Mouse (Mus musculus): ENCODE measurements around the gene Acvr1b. TPM values are rescaled to one million over a fixed set of nuclear protein-coding genes. Genes with fewer than 3 reads are reported as not detected.

Acvr1b gene
- polyA plus RNA-seq, 1 experiment = 5.3 TPM

GRCm38 (mm10) chr15:101259922-101260321 lies 86.1 kb downstream of the Acvr1b start:
- no peaks in the 10 kb centered on the region for H3K36me3 ChIP-seq (ENCODE audit: control insufficient read depth, insufficient read depth)
- no peaks in the 10 kb centered on the region for H3K79me2 ChIP-seq (ENCODE audit: control insufficient read depth, insufficient read depth)
- H3K27me3 ChIP-seq (ENCODE audit: control insufficient read depth, insufficient read depth, insufficient read length) = no peaks in the 10 kb centered on the region
- TF ChIP-seq POLR2AphosphoS2 (IDR thresholded peaks at IDR 0.05; ENCODE audit: insufficient read length, low read depth) = peak; percentile 7
- TF ChIP-seq MYOD1 (IDR thresholded peaks at IDR 0.05; ENCODE audit: control insufficient read depth in 1 of 3, insufficient read length in 2 of 3, low read depth in 2 of 3) = no peak
- H3K4me3 ChIP-seq = no peak overlapping the region
- H3ac ChIP-seq (ENCODE audit: control insufficient read depth, insufficient read length) = no peak overlapping the region
- no peak overlapping the region for H3K4me2 ChIP-seq (ENCODE audit: low read depth)

DNA sequence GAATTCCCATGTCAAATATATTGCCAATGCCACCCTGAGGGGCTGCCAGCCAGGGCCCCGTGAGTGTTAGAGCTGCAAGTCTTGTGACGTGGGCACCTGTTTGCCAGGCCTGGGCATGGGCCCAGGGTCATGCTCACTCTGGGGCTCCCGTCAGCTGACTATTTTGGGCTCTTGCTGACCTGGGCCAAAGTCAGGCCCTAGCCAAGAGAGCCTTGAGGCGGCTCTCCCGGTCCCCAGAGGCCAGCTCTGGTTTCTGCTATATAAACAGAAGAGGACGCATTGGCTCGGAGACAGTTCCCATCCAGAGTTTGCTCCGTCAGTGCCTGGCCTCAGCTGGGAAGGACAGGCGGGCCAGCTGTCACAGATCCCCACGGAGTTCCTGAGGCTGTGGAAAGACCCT lies 86.5 kb downstream of the Acvr1b start:
- H3ac ChIP-seq (ENCODE audit: control insufficient read depth, insufficient read length) = no peak overlapping the region
- H3K4me3 ChIP-seq = peak overlapping the region; percentile 16
- H3K36me3 ChIP-seq (ENCODE audit: control insufficient read depth, insufficient read depth) = no peaks in the 10 kb centered on the region
- H3K27me3 ChIP-seq (ENCODE audit: control insufficient read depth, insufficient read depth, insufficient read length) = no peaks in the 10 kb centered on the region
- TF ChIP-seq POLR2AphosphoS2 (IDR thresholded peaks at IDR 0.05; ENCODE audit: insufficient read length, low read depth) = peak; percentile 22
- TF ChIP-seq POLR2A (IDR thresholded peaks at IDR 0.05; ENCODE audit: insufficient read length, low read depth) = peak; percentile 54
- peak; percentile 32 to 81 (median 77) for TF ChIP-seq MYOD1 (IDR thresholded peaks at IDR 0.05; ENCODE audit: control insufficient read depth in 1 of 3, insufficient read length in 2 of 3, low read depth in 2 of 3)
- TF ChIP-seq MYOG (IDR thresholded peaks at IDR 0.05; ENCODE audit: control insufficient read depth in 1 of 3, insufficient read depth in 1 of 3, insufficient read length in 2 of 3, low read depth in 2 of 3) = peak; percentile 30 to 84 (median 53)
- peak; percentile 10 for TF ChIP-seq USF1 (IDR thresholded peaks at IDR 0.05; ENCODE audit: low read depth)
- TF ChIP-seq CEBPB (IDR thresholded peaks at IDR 0.05; ENCODE audit: insufficient read depth, poor library complexity, severe bottlenecking) = no peak
- TF ChIP-seq REST (IDR thresholded peaks at IDR 0.05; ENCODE audit: insufficient read depth, insufficient read length) = no peak
- no peak for TF ChIP-seq E2F4 (IDR thresholded peaks at IDR 0.05; ENCODE audit: insufficient read depth)
- TF ChIP-seq TCF12 (IDR thresholded peaks at IDR 0.05; ENCODE audit: insufficient read depth, poor library complexity, severe bottlenecking) = peak; percentile 27
- TF ChIP-seq TCF3 (IDR thresholded peaks at IDR 0.05; ENCODE audit: insufficient read length, low read depth) = no peak
- no peak for TF ChIP-seq MAX (IDR thresholded peaks at IDR 0.05; ENCODE audit: low read depth)
- TF ChIP-seq SRF (IDR thresholded peaks at IDR 0.05; ENCODE audit: control insufficient read depth, insufficient read length, low read depth) = no peak
- peak overlapping the region; percentile 41 for H3K4me2 ChIP-seq (ENCODE audit: low read depth)
- no peaks in the 10 kb centered on the region for H3K79me2 ChIP-seq (ENCODE audit: control insufficient read depth, insufficient read depth)

DNA sequence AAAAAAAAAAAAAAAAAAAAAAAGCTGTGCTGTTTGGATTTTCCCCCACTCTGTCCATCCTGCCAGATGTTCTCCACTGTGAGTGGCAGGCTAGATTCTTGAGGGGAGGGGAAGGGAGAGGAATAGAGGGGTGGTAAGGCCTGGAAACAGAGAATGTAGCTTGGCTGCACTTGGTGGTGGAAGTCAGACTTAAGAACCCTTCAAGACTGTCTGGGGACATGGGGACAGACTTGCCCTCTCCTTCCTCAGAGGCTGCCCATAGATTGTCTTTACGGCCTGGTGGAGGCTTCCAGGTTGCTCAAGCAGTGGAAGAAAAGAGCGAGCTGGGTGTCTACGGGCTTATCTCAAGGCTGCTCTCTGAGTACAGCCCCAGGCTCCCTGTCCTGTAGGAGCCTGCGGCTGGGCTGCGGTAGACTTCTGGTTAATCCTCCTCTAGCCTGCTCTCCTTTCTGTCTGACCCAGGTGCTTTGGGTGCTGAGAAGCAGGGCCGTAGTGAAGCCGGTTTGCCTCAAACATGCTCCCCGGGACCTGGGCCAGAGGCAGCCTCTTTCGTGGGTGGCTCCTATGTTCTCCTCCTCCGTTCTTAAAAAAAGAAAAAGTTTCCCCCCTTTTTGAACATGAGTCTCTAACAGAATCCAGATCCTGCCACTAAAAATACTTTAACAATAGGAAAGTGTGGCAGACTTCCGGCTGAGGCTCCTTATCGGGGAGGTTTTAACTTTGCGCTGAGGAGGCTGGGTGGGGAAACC lies 87.2 kb downstream of the Acvr1b start:
- no peaks in the 10 kb centered on the region for H3K79me2 ChIP-seq (ENCODE audit: control insufficient read depth, insufficient read depth)
- H3K4me3 ChIP-seq = peak overlapping the region; percentile 16
- TF ChIP-seq MAX (IDR thresholded peaks at IDR 0.05; ENCODE audit: low read depth) = no peak
- TF ChIP-seq SRF (IDR thresholded peaks at IDR 0.05; ENCODE audit: control insufficient read depth, insufficient read length, low read depth) = no peak
- no peak for TF ChIP-seq CEBPB (IDR thresholded peaks at IDR 0.05; ENCODE audit: insufficient read depth, poor library complexity, severe bottlenecking)
- TF ChIP-seq TCF12 (IDR thresholded peaks at IDR 0.05; ENCODE audit: insufficient read depth, poor library complexity, severe bottlenecking) = no peak
- TF ChIP-seq MYOD1 (IDR thresholded peaks at IDR 0.05; ENCODE audit: control insufficient read depth in 1 of 3, insufficient read length in 2 of 3, low read depth in 2 of 3) = no peak
- no peak for TF ChIP-seq POLR2AphosphoS2 (IDR thresholded peaks at IDR 0.05; ENCODE audit: insufficient read length, low read depth)
- TF ChIP-seq REST (IDR thresholded peaks at IDR 0.05; ENCODE audit: insufficient read depth, insufficient read length) = no peak
- TF ChIP-seq POLR2A (IDR thresholded peaks at IDR 0.05; ENCODE audit: insufficient read length, low read depth) = no peak
- TF ChIP-seq TCF3 (IDR thresholded peaks at IDR 0.05; ENCODE audit: insufficient read length, low read depth) = no peak
- no peak for TF ChIP-seq MYOG (IDR thresholded peaks at IDR 0.05; ENCODE audit: control insufficient read depth in 1 of 3, insufficient read depth in 1 of 3, insufficient read length in 2 of 3, low read depth in 2 of 3)
- no peak for TF ChIP-seq USF1 (IDR thresholded peaks at IDR 0.05; ENCODE audit: low read depth)
- peak overlapping the region; percentile 41 for H3K4me2 ChIP-seq (ENCODE audit: low read depth)
- no peak overlapping the region for H3ac ChIP-seq (ENCODE audit: control insufficient read depth, insufficient read length)
- H3K27me3 ChIP-seq (ENCODE audit: control insufficient read depth, insufficient read depth, insufficient read length) = no peaks in the 10 kb centered on the region
- H3K36me3 ChIP-seq (ENCODE audit: control insufficient read depth, insufficient read depth) = no peaks in the 10 kb centered on the region

GRCm38 (mm10) chr15:101262502-101262901 lies 88.6 kb downstream of the Acvr1b start:
- peak overlapping the region; percentile 41 for H3K4me2 ChIP-seq (ENCODE audit: low read depth)
- H3K27me3 ChIP-seq (ENCODE audit: control insufficient read depth, insufficient read depth, insufficient read length) = no peaks in the 10 kb centered on the region
- H3ac ChIP-seq (ENCODE audit: control insufficient read depth, insufficient read length) = no peak overlapping the region
- peak overlapping the region; percentile 16 for H3K4me3 ChIP-seq
- H3K36me3 ChIP-seq (ENCODE audit: control insufficient read depth, insufficient read depth) = no peaks in the 10 kb centered on the region
- peaks cover 3% of the 10 kb centered on the region for H3K79me2 ChIP-seq (ENCODE audit: control insufficient read depth, insufficient read depth)
- TF ChIP-seq MYOG (IDR thresholded peaks at IDR 0.05; ENCODE audit: control insufficient read depth in 1 of 3, insufficient read depth in 1 of 3, insufficient read length in 2 of 3, low read depth in 2 of 3) (peak in 1 of 3 experiments; percentile 7), SRF (IDR thresholded peaks at IDR 0.05; ENCODE audit: control insufficient read depth, insufficient read length, low read depth) (no peak)

Other genes with a start within 250 kb of the Acvr1b start
- not detected for gene Gm47841, start 126.7 kb upstream of the Acvr1b start, polyA plus RNA-seq (2012; fragmentation: generic; extraction: Trizol)
- gene Fignl2, start 95.5 kb upstream of the Acvr1b start, polyA plus RNA-seq (2012; fragmentation: generic; extraction: Trizol) = 0.02 TPM
- gene Ankrd33, start 58.3 kb upstream of the Acvr1b start, polyA plus RNA-seq (2012; fragmentation: generic; extraction: Trizol) = not detected
- 0.10 TPM for gene Acvrl1, start 45.5 kb upstream of the Acvr1b start, polyA plus RNA-seq (2012; fragmentation: generic; extraction: Trizol)
- gene Grasp, start 50.1 kb downstream of the Acvr1b start, polyA plus RNA-seq (2012; fragmentation: generic; extraction: Trizol) = 11.0 TPM
- gene Nr4a1, start 80.2 kb downstream of the Acvr1b start, polyA plus RNA-seq (2012; fragmentation: generic; extraction: Trizol) = 15.3 TPM
- 110 TPM for gene Atg101, start 110.2 kb downstream of the Acvr1b start, polyA plus RNA-seq (2012; fragmentation: generic; extraction: Trizol)
- gene 6030408B16Rik, start 119.1 kb downstream of the Acvr1b start, polyA plus RNA-seq (2012; fragmentation: generic; extraction: Trizol) = 0.16 TPM
- gene Krt80, start 196.1 kb downstream of the Acvr1b start, polyA plus RNA-seq (2012; fragmentation: generic; extraction: Trizol) = 7.7 TPM
- gene Krt7, start 237.0 kb downstream of the Acvr1b start, polyA plus RNA-seq (2012; fragmentation: generic; extraction: Trizol) = 0.04 TPM

Measured in myocyte (in vitro differentiated cells).